Mouse (Mus musculus) Patski (cell line): ENCODE results near the gene Klhl18. TPM values are rescaled to one million over a fixed set of nuclear protein-coding genes. Genes with fewer than 3 reads are reported as not detected.
"Not testable (repeated sequence)": the region's sequence is repeated elsewhere in the genome, so short reads cannot be mapped to it uniquely, and the experiment has no call there.

ENCODE experiments used
- ATAC-seq: fragments of 100-300 bp; one replicate; pipeline ENCODE4 v1.8.0; 2021
- CTCF ChIA-PET: fragments of 350-600 bp; sonication (Branson Sonifier 250); formaldehyde crosslinking; loops from one replicate; lab custom pipeline; 2022; ENCODE audit warnings: inconsistent platforms; lab: Charles Lee
- POLR2A ChIA-PET: fragments of 350-600 bp; sonication (Branson Sonifier 250); formaldehyde crosslinking; loops from one replicate; lab custom pipeline; 2022; ENCODE audit warnings: antibody characterized with exemption, inconsistent platforms; lab: Charles Lee
- DNase-seq: peaks from one replicate; pipeline ENCODE4 v3.0.0-alpha.2; 2011; ENCODE audit warnings: low read depth, low spot score
- H3K27me3 ChIP-seq: fragments of 371-371 bp; one replicate; pipeline ENCODE4 v1.5.1; 2021
- CTCF ChIP-seq: fragments of 100-300 bp; IDR thresholded peaks from one replicate; pipeline ENCODE4 v1.5.1; 2021
- in situ Hi-C: fragments of 300-500 bp; cut with MboI; formaldehyde crosslinking; loops from 3 replicates; pipeline ENCODE4 v1.11.1; 2018; ENCODE audit warnings: low pct_unique_long_range_greater_than_20kb, mixed read lengths
- polyA plus RNA-seq: library from polyadenylated mRNA; unstranded; gene quantifications from one replicate; pipeline ENCODE4 v1.2.3, GENCODE M21; 2021

The Klhl18 gene
- polyA plus RNA-seq, 1 experiment from 2014 or later = 11.6 TPM

DNA sequence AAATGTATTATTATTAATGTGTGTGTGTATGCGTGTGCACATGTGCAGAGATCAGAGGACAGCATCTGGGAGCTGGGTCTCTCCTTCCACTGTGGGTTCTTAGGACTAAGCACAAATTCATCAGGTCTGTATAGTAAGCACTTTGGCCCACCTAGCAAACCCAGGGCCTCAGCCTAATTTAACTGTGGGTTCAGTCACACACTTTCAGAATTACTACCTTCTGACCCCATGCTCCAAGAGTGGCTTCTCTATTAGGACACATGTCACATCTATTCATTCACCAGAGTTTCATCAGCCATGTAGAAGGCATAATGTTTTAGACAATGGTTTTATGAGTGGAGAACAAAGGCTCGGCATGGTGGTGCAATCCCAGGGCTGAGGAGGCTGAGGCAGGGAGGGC lies 43.4 kb downstream of the Klhl18 start:
- in situ Hi-C loops = loop anchor here (10.0 kb wide), 1 partner anchor 192 kb away; the partner anchor contains the start of gene Nradd
- ChIA-PET CTCF (no interaction called here), POLR2A (no interaction called here)
- TF ChIP-seq CTCF = no peak
- DNase-seq (no peak), ATAC-seq (no peak)
- no peaks in the 10 kb centered on the region for H3K27me3 ChIP-seq

DNA sequence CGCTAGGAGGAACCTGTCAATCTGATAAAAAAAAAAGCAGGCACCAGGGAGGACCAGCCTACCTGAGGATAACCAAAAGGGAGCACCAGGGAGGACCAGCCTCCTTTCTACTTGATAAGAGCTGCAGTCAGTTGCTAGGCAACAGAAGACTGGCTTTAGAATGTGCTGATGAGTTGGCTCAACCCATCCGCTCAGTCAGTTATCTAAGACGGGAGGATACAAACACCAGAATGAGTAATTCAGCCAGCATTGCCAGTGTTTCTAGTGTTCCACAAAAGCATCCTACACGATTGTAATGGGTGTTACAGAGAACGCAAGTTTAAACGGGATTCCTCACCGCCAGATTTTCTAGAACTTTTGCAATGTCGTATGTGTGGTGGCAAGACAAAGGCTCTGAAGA lies 45.3 kb downstream of the Klhl18 start:
- no peak for TF ChIP-seq CTCF
- H3K27me3 ChIP-seq = no peaks in the 10 kb centered on the region
- CTCF ChIA-PET = no interaction called here
- ATAC-seq (no peak), DNase-seq (no peak)
- POLR2A ChIA-PET = interaction anchor here (0.6 kb wide), 2 partner anchors 17 to 55 kb away, joined by 3 read pairs; no protein-coding TSS in a partner anchor
- in situ Hi-C loops = loop anchor here (10.0 kb wide), 1 partner anchor 194 kb away; the partner anchor contains the start of gene Nradd

DNA sequence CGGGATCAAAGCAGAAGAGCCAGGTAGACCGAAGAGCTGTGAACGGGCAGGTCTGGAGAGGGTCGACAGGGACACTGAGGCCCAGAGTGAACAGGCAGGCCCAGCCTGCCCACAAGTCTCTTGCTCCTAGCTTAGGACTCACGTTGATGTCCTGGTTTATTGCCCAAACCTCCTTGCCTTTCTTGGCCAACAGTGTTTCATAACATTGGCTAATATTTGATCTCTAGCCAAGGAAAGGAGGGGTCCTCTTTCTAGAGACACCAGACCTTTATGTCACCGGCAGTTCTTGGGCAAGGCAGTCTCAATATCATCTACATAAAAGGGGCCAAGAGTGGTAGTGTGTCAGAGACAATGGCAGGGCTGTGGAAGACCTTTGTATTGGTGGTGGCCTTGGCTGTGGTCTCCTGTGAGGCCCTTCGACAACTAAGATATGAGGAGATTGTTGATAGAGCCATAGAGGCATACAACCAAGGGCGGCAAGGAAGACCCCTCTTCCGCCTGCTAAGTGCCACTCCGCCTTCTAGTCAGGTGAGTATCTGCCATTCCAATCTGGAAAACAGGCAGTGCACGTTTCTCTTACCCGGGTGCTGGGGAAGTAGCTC lies 56.9 kb downstream of the Klhl18 start, which contains the start of gene Ngp:
Gene Ngp, plus strand, starts transcription at position 237 of the 602 bp plus-strand sequence.
- DNase-seq (no peak), ATAC-seq (no peak)
- ChIA-PET POLR2A (no interaction called here), CTCF (interaction anchor here (0.7 kb wide), 2 partner anchors 28 to 362 kb away, joined by 3 read pairs; no protein-coding TSS in a partner anchor)
- in situ Hi-C loops = loop anchor here (10.0 kb wide), 2 partner anchors 295 to 455 kb away; partner anchors contain the start of gene Als2cl
- no peak for TF ChIP-seq CTCF
- H3K27me3 ChIP-seq = no peaks in the 10 kb centered on the region

DNA sequence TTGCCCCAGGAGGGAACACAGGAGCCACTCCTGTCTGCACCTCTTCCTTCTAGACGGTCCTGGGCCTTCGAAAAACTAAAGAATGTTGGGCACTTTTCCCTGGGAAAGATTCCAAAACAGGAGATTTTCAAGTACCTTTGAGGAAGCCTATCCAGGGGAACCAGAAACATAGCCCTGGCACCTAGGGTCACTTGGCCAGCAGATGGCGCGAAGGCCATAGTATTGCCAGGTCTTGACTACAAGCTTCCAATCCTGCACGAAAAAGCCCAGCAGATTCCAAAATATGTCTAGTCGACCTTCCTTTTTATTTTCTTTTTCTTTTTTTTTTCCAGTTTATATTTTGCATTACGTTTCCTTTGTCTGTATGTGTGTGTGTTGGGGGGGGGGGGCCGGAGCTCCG lies 62.7 kb downstream of the Klhl18 start:
- CTCF ChIA-PET = interaction anchor here (1.3 kb wide), 1 partner anchor 302 kb away, joined by 3 read pairs; no protein-coding TSS in a partner anchor
- TF ChIP-seq CTCF = peak; percentile 73
- DNase-seq (no peak), ATAC-seq (no peak)
- in situ Hi-C loops = loop anchor here (10.0 kb wide), 1 partner anchor 301 kb away; no protein-coding TSS in a partner anchor
- POLR2A ChIA-PET = no interaction called here
- no peaks in the 10 kb centered on the region for H3K27me3 ChIP-seq

DNA sequence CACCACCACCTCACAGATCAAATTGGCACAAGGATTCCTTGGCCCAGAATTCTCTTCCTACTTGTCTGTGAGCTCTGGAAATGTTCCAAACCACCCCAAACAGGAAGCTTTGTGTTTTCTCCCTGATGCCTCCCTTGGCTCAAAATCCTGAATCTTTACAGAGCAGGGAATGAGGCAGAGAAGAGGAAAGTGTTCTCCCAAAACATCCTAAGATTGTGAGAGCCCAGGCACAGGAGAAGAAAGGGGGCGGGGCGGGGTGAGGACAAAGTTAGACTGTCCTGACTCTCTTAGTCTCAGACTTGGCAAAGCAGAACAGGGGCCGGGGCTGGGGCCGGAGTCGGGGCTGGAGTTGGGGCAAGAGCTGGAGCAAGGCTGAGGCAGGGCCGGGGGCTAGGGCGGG lies 63.6 kb downstream of the Klhl18 start:
- DNase-seq (no peak), ATAC-seq (no peak)
- no peaks in the 10 kb centered on the region for H3K27me3 ChIP-seq
- POLR2A ChIA-PET = no interaction called here
- TF ChIP-seq CTCF = no peak
- in situ Hi-C loops = loop anchor here (10.0 kb wide), 1 partner anchor 302 kb away; no protein-coding TSS in a partner anchor
- CTCF ChIA-PET = interaction anchor here (1.0 to 2.0 kb wide), 4 partner anchors 12 to 369 kb away, joined by 3 to 7 read pairs (median 3); no protein-coding TSS in a partner anchor

DNA sequence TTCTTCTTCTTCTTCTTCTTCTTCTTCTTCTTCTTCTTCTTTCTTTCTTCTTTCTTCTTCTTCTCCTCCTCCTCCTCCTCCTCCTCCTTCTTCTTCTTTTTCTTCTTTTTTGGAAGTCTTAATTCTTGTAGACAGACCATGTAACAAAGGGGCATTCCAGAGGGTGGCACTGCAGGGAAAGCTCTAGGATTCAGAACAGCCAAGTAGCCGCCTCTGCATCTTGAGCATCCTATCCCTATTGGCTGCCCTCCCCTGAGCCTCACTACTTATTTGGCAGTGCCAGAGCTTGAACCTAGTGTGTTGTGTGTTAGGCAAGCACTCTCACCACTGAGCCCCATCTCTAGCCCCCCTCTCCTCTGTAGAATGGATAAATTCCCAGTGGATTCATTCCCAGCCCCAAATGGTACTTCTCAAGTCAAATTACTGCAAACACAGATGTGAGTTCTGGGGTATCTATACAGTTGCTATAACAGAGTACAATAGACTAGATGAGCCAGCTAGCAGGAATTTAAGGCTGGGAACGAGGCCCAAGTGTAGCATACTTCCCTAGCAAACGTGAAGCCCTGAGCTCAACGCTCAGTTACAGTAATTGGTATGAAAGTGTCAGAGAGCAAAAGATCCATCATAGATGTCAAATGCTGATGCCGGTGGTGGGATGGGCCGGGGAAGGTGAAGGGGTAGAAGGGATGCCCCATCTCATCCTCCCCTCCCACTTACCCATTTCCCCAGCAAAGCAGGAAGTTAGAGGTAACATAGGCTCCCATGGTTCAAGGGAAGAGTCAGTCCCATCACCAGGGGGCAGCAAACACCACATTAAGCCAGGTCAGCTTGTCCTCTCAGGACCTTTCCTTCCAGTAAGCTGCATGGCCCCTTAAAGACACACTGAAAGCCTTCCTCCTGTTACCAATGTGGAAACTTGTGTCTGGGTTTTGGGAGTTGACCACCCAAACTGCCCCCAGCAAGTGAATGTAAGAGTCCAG lies 65.3 kb downstream of the Klhl18 start:
- ATAC-seq = peak; percentile 46
- POLR2A ChIA-PET = interaction anchor here (1.0 kb wide), 1 partner anchor 221 kb away, joined by 3 read pairs; no protein-coding TSS in a partner anchor
- no peaks in the 10 kb centered on the region for H3K27me3 ChIP-seq
- DNase-seq = no peak
- CTCF ChIA-PET = interaction anchor here (0.8 to 2.0 kb wide), 13 partner anchors 10 to 370 kb away, joined by 3 to 7 read pairs (median 4); partner anchors contain the start of gene Scap
- TF ChIP-seq CTCF = peak; percentile 92
- in situ Hi-C loops = loop anchor here (10.0 kb wide), 1 partner anchor 304 kb away; no protein-coding TSS in a partner anchor

DNA sequence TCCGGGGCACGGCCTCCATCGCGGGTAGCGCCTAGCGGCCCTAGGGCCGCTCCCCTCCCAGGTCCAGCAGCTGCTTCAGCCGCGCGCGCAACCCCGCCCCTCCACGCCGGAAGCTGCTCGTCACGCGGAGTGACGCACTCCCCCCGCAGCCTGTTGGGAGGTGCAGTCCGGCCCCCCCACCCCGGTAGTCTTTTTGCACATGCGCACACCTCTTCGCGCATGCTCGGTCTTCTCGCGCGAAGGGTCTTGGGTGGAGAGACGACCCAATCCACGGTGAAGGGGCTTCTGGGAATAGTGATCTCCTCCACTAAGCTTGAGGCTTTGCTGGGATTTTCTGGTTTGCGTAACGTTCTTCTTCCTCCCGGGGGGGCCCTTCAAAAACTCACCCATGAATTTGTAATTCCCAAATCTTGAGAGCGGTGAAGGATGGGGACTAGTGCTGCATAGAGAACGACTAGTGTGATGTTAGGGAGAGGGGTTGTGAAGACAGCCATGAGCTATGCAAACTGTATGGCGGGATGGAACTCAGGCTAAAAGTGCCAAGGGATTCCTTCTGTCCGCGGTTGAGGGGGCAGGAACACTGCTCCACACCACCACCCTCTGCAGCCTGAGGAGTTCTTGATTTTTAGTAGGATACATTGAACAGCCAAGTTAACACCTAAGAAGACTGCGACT lies 68.3 kb downstream of the Klhl18 start, which contains the start of gene Ptpn23:
Gene Ptpn23, minus strand, starts transcription at position 115 of the 675 bp plus-strand sequence.
- in situ Hi-C loops = no loop called here
- ChIA-PET CTCF (no interaction called here), POLR2A (interaction anchor here (1.0 kb wide), 1 partner anchor 75 kb away, joined by 3 read pairs; the partner anchor contains the start of gene Scap)
- ATAC-seq = peak; percentile 76
- TF ChIP-seq CTCF = no peak
- H3K27me3 ChIP-seq = no peaks in the 10 kb centered on the region
- DNase-seq = peak; percentile 86

DNA sequence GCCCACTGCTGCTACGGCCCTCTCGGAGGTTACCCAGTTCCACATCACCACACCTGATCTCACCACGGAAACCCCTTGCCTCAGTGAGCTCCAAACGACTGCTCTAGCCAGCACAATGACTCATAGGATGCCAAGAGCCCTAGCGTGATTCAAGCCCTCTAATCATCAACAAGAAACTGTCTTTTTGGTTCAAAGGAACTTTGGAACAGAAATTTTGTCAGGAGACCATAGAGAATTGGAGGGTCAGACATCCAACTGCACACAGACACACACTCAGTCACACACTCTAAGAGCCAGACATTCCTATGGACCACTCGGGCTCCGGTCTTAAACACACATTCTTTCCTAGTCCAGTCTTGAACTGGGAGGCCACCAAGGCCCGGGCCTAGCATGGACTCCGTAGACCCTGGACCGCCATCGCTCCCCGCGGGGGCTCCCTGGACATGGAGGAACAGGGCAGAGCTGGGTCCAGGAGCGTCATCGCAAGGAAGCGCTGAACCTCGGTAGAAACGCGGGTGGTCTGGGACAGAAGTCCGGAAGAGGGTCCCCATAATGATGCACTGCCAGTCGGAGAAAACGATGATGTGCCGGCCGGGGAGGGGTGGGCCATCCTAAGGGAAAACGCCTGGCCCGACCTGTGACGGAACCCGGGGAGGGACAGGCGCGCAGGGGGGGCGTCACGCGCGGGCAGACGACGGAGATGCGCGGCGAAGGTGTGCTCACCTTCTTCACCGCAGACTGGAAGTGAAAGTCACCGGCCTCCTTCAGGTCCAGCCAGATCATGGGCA lies 69.0 kb downstream of the Klhl18 start:
- no peaks in the 10 kb centered on the region for H3K27me3 ChIP-seq
- DNase-seq = peak; percentile 59
- in situ Hi-C loops = no loop called here
- no peak for TF ChIP-seq CTCF
- peak; percentile 60 for ATAC-seq
- CTCF ChIA-PET = no interaction called here
- POLR2A ChIA-PET = interaction anchor here (1.0 to 1.3 kb wide), 2 partner anchors 23 to 74 kb away, joined by 3 to 5 read pairs; partner anchors contain the start of gene Scap

- ATAC-seq, POLR2A ChIA-PET, H3K27me3 ChIP-seq, CTCF ChIA-PET, DNase-seq, in situ Hi-C loops: not testable (repeated sequence)
Observed at GRCm38 (mm10) chr9:110403240-110403639, 73.3 kb downstream of the Klhl18 start.
